Mouse (Mus musculus): Measurements from ENCODE around the gene Elane.

DNA sequence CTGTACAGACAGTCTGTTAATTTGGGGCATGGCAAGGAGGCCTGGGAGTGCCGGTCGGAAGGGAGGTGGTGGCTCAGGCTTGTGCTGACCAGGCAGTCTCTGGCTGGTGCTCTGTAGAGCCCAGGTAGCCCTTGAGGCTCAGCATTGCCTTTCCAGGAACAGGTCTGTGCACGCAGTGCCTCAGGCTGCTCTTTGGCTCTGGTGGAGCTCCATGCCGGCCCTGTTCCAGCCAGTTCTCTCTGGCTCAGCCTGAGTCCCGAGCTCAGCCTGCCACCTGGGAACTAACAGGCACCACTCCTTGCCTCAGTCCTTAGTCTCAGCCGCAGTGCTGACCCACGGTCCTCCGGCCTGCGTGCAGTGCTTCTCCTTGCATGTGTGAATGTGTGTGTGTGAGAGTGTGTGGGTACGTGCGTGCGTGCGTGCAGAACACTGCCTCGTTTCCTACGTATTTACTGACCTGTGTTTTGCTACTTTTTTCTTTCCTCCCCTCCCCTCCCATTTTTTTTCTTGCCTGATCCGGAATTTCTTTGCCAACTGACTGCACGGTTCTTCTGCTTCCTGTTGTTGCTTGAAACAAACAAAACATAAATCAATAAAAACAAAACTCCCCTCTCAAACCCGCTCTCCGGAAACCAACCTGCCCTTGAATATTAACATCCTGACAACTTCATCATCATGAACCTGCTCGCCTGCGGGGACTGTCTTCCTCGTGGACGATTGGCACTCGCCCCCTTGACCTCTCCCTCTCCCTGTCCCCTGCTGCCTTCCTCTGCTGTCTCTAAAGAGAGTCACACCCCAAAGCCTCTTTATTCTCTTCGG, 24.6 kb upstream of the Elane start:
- TF ChIP-seq CTCF (IDR thresholded peaks at IDR 0.05; ENCODE audit: low read depth) (no peak), EP300 (optimal IDR thresholded peaks at IDR 0.05) (no peak)
